Mouse (Mus musculus) ES-Bruce4 (cell line): ENCODE results near the gene Dram1.

Experiments
- CTCF ChIP-seq: IDR thresholded peaks from one replicate; pipeline ENCODE4 v1.8.1; 2011; ENCODE audit warnings: low read depth, low read length
- EP300 ChIP-seq: IDR thresholded peaks from 2 replicates; pipeline ENCODE4 v1.6.1; 2011; ENCODE audit warnings: low read depth, low read length; ENCODE audit not compliant: insufficient read depth

DNA sequence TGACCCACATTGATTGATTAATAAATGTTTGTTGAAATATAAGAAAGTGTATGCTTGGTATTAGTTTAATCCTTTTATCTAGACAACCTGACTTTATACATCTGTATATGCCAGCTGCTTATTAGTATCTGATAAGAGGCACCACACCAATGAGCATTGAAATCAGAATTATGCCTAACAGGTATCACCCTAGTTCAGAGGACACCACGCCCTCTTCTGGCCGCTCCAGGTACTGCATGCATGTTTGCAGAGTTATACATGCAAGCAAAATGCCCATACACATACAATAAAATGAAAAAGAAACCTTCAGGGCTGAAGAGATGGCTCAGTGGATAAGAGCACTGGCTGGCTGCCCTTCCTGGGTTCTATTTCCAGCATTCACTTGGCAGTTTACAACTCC, 7.1 kb downstream of the Dram1 start:
- TF ChIP-seq CTCF: peak; percentile 59
- TF ChIP-seq EP300: no peak
